Mouse (Mus musculus): Measurements from ENCODE around the gene Nbeal2. TPM values are rescaled to one million over a fixed set of nuclear protein-coding genes. Genes with fewer than 3 reads are reported as not detected.

The Nbeal2 gene
- total and polyA plus RNA-seq, 3 experiments: 9.3 to 17.2 TPM; not detected in 1

DNA sequence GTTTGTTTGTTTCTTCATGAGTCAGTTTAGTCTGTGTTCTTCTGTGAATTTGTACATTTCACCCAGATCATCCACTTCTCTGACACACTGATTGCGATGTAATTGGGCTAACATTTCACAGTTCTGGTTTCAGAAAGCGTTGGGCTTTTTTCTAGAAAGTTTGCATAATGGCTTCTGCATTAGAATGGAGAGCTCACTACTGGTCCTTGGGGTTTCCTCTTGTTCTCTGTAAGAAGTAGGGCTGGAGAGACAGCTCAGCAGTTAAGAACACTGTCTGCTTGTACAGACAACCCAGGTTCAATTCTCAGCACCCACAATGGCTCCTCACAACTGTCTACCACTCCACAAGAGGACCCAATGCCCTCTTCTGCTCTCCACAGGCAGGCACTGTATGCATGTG is 6.2 kb upstream of the Nbeal2 start:
- Histone ChIP-seq H3K4me3 (ENCODE audit: control insufficient read depth in 1 of 2, insufficient read depth in 1 of 2, low read depth in 2 of 2, low read length in 2 of 2) (no peak overlapping the region), H3K9me3 (replicated peaks; ENCODE audit: insufficient read depth, low read length) (no peaks in the 10 kb centered on the region), H3K4me1 (ENCODE audit: control insufficient read depth in 1 of 2, insufficient read depth in 2 of 2, low read length in 2 of 2) (peaks cover 5 to 9% of the 10 kb centered on the region in 2 experiments), H3K27ac (ENCODE audit: control insufficient read depth, low read depth, low read length) (no peak overlapping the region), H3K79me2 (ENCODE audit: control insufficient read depth, insufficient read depth, low read length, poor library complexity) (peaks cover 45% of the 10 kb centered on the region), H3K36me3 (ENCODE audit: control insufficient read depth in 1 of 2, insufficient read depth in 2 of 2, low read length in 2 of 2) (peaks cover 0 to 13% of the 10 kb centered on the region in 2 experiments; a peak in 2 of 4 replicates), H3K9ac (ENCODE audit: control insufficient read depth, low read depth, low read length, poor library complexity, severe bottlenecking) (no peak overlapping the region), H3K27me3 (ENCODE audit: control insufficient read depth in 1 of 2, insufficient read depth in 2 of 2, low read length in 2 of 2) (no peaks in the 10 kb centered on the region)
- TF ChIP-seq CHD1 (IDR thresholded peaks at IDR 0.05; ENCODE audit: low read depth, low read length) (no peak), BHLHE40 (IDR thresholded peaks at IDR 0.05; ENCODE audit: borderline replicate concordance, low read depth, low read length) (no peak), ZMIZ1 (IDR thresholded peaks at IDR 0.05; ENCODE audit: low read depth, low read length) (no peak), E2F4 (IDR thresholded peaks at IDR 0.05; ENCODE audit: borderline replicate concordance, low read depth, low read length) (no peak), GATA1 (IDR thresholded peaks at IDR 0.05; ENCODE audit: low read depth, low read length) (no peak)
- no peak for DNase-seq (ENCODE audit: low read depth, low spot score)

DNA sequence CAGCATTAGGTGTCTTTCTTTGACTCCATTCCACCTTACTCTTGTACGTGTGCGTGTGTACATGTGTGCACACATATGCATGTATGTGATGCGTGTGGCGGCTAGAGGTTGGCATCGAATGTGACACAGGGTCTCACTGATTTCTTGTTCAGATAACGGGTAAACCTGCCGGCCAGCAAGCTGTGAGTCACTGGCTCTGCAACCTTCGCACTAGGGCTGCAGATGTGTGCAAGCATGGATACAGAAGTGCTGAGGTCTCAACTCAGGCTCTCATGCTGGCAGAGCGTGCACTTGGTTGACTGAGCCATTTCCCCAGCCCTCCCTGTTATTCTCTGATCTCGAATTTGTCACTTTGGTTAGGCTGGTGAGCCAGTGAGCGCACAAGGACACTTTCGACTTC is 5.6 kb upstream of the Nbeal2 start:
- H3K4me3 ChIP-seq (ENCODE audit: control insufficient read depth in 1 of 2, insufficient read depth in 1 of 2, low read depth in 2 of 2, low read length in 2 of 2): no peak overlapping the region
- H3K79me2 ChIP-seq (ENCODE audit: control insufficient read depth, insufficient read depth, low read length, poor library complexity): peaks cover 45% of the 10 kb centered on the region
- peaks cover 2 to 11% of the 10 kb centered on the region in 2 experiments for H3K4me1 ChIP-seq (ENCODE audit: control insufficient read depth in 1 of 2, insufficient read depth in 2 of 2, low read length in 2 of 2)
- H3K27me3 ChIP-seq (ENCODE audit: control insufficient read depth in 1 of 2, insufficient read depth in 2 of 2, low read length in 2 of 2): no peaks in the 10 kb centered on the region
- no peak for DNase-seq (ENCODE audit: low read depth, low spot score)
- TF ChIP-seq MAFK (IDR thresholded peaks at IDR 0.05; ENCODE audit: borderline replicate concordance, low read depth, low read length) (no peak), POLR2AphosphoS5 (IDR thresholded peaks at IDR 0.05; ENCODE audit: borderline replicate concordance, low read depth, low read length) (no peak), MAZ (IDR thresholded peaks at IDR 0.05; ENCODE audit: low read depth, low read length) (no peak), ZKSCAN1 (IDR thresholded peaks at IDR 0.05; ENCODE audit: low read depth, low read length) (no peak), JUND (IDR thresholded peaks at IDR 0.05; ENCODE audit: low read depth, low read length) (no peak), NRF1 (IDR thresholded peaks at IDR 0.05; ENCODE audit: insufficient read depth, low read depth, low read length, poor library complexity, severe bottlenecking) (no peak), BHLHE40 (IDR thresholded peaks at IDR 0.05; ENCODE audit: borderline replicate concordance, low read depth, low read length) (no peak), TBP (IDR thresholded peaks at IDR 0.05; ENCODE audit: low read depth, low read length) (no peak), GABPA (IDR thresholded peaks at IDR 0.05; ENCODE audit: low read depth, low read length) (no peak), ZC3H11A (IDR thresholded peaks at IDR 0.05; ENCODE audit: low read depth, low read length) (no peak), CHD2 (IDR thresholded peaks at IDR 0.05; ENCODE audit: low read length) (no peak), EP300 (IDR thresholded peaks at IDR 0.05; ENCODE audit: low read depth in 1 of 2, low read length in 2 of 2) (no peak), UBTF (IDR thresholded peaks at IDR 0.05; ENCODE audit: borderline replicate concordance, insufficient read depth, low read depth, low read length) (no peak), CHD1 (IDR thresholded peaks at IDR 0.05; ENCODE audit: low read depth, low read length) (no peak), ZMIZ1 (IDR thresholded peaks at IDR 0.05; ENCODE audit: low read depth, low read length) (no peak), KAT2A (conservative IDR thresholded peaks at IDR 0.05; ENCODE audit: low read depth, low read length) (no peak)
- no peak overlapping the region for H3K27ac ChIP-seq (ENCODE audit: control insufficient read depth, low read depth, low read length)
- no peak overlapping the region for H3K9ac ChIP-seq (ENCODE audit: control insufficient read depth, low read depth, low read length, poor library complexity, severe bottlenecking)
- H3K9me3 ChIP-seq (replicated peaks; ENCODE audit: insufficient read depth, low read length): no peaks in the 10 kb centered on the region
- H3K36me3 ChIP-seq (ENCODE audit: control insufficient read depth in 1 of 2, insufficient read depth in 2 of 2, low read length in 2 of 2): peaks cover 0 to 11% of the 10 kb centered on the region in 2 experiments; a peak in 2 of 4 replicates
